Mouse (Mus musculus) heart, postnatal 0 days (tissue): Measurements from ENCODE around the gene Bpifb6. TPM values are rescaled to one million over a fixed set of nuclear protein-coding genes. Genes with fewer than 3 reads are reported as not detected.
A peak's percentile ranks its signal among the peaks of the same experiment; 100 is the strongest.

Experiments
- ATAC-seq: fragments of 200-750 bp; cut with Nextera tagmentation; 2 replicates; pipeline ENCODE4 v1.8.0; 2017; ENCODE audit warnings: low read depth, moderate number of reproducible peaks, moderate library complexity; ENCODE audit not compliant: insufficient read depth
- DNase-seq: peaks from one replicate; pipeline ENCODE4 v3.0.0-alpha.2; 2016; ENCODE audit warnings: low spot score
- H3K27ac ChIP-seq: fragments of 300-500 bp; sonication (generic); 2 replicates; pipeline ENCODE4 v1.5.1; 2014; ENCODE audit warnings: low read depth, mild to moderate bottlenecking
- H3K27me3 ChIP-seq: fragments of 300-500 bp; sonication (generic); 2 replicates; pipeline ENCODE4 v1.6.1; 2014; ENCODE audit warnings: low read length, mixed read lengths; ENCODE audit not compliant: control insufficient read depth, insufficient read depth
- H3K36me3 ChIP-seq: fragments of 300-500 bp; sonication (generic); replicated peaks from 2 replicates; pipeline ENCODE4 v1.6.1; 2014; ENCODE audit warnings: low read length, mixed read lengths; ENCODE audit not compliant: control insufficient read depth, insufficient read depth
- H3K4me1 ChIP-seq: fragments of 300-500 bp; sonication (generic); 2 replicates; pipeline ENCODE4 v1.6.1; 2014; ENCODE audit warnings: antibody characterized with exemption; ENCODE audit not compliant: control insufficient read depth, insufficient read depth
- H3K4me2 ChIP-seq: fragments of 300-500 bp; sonication (generic); 2 replicates; pipeline ENCODE4 v1.6.1; 2014; ENCODE audit warnings: low read depth, mild to moderate bottlenecking, low read length, moderate library complexity
- H3K4me3 ChIP-seq: fragments of 300-500 bp; sonication (generic); 2 replicates; pipeline ENCODE4 v1.5.1; 2014; ENCODE audit warnings: low read depth, low read length
- H3K9ac ChIP-seq: fragments of 300-500 bp; sonication (generic); replicated peaks from 2 replicates; pipeline ENCODE4 v1.6.1; 2014; ENCODE audit warnings: low read depth, low read length, mixed read lengths
- H3K9me3 ChIP-seq: fragments of 300-500 bp; sonication (generic); replicated peaks from 2 replicates; pipeline ENCODE4 v1.6.1; 2016; ENCODE audit warnings: low read length; ENCODE audit not compliant: control insufficient read depth
- CTCF ChIP-seq: IDR thresholded peaks from 2 replicates; pipeline ENCODE4 v1.5.1; 2016; ENCODE audit warnings: antibody characterized with exemption, control low read depth, low read depth
- EP300 ChIP-seq: IDR thresholded peaks from 2 replicates; pipeline ENCODE4 v1.6.1; 2016; ENCODE audit warnings: antibody characterized with exemption, low read depth
- WGBS: fragments of 180-500 bp; shearing (Covaris S2); extraction: QIAGEN DNeasy Blood & Tissue Kit; methylation state at CpG from one replicate; pipeline ENCODE4 v1.1.7; 2014; 5-methylcytosine and 5-hydroxymethylcytosine counted together
- polyA plus RNA-seq: library from polyadenylated mRNA; unstranded; fragments of >200 nt; fragmentation: Nextera tagmentation; extraction: Ambion mirVana; gene quantifications from 2 replicates; pipeline ENCODE4 v1.2.1, GENCODE M21; 2015
- total RNA-seq: library from RNA; depleted of rRNA; stranded (reverse); fragments of >200 nt; gene quantifications from 2 replicates; pipeline ENCODE4 v1.2.3, GENCODE M21; 2014; ENCODE audit warnings: low replicate concordance; rRNA removed

Gene Bpifb6
- not detected in 2 replicates for total RNA-seq
- not detected in 2 replicates for polyA plus RNA-seq

GRCm38 (mm10) chr2:153900088-153900487 lies at the start of gene Bpifb6:
Bpifb6 (plus strand) TSS chr2:153900388.
- Histone ChIP-seq H3K27me3 (no peaks in the 10 kb centered on the region), H3K27ac (no peak within 1 kb of the TSS), H3K4me2 (no peak within 1 kb of the TSS), H3K9ac (no peak within 1 kb of the TSS), H3K9me3 (no peaks in the 10 kb centered on the region), H3K4me3 (no peak within 1 kb of the TSS), H3K4me1 (no peaks in the 10 kb centered on the region), H3K36me3 (no peaks in the 10 kb centered on the region)
- no peak for DNase-seq
- no peak for TF ChIP-seq EP300
- no peak for TF ChIP-seq CTCF
- ATAC-seq = no peak
- 56% methylated on average over 4 of the region's 4 CpGs for WGBS

GRCm38 (mm10) chr2:153851030-153851360 lies 49.2 kb upstream of the Bpifb6 start:
- no peak overlapping the region for H3K4me3 ChIP-seq
- whole genome bisulfite sequencing = 34% methylated on average over 4 of the region's 4 CpGs
- H3K36me3 ChIP-seq = no peaks in the 10 kb centered on the region
- TF ChIP-seq EP300 (no peak), CTCF (peak; percentile 58)
- H3K4me2 ChIP-seq = no peak overlapping the region
- DNase-seq (peak; percentile 7), ATAC-seq (no peak)
- H3K27ac ChIP-seq = no peak overlapping the region
- H3K9me3 ChIP-seq = no peaks in the 10 kb centered on the region
- H3K27me3 ChIP-seq = 0 out of 2 replicates have a peak, but pooled peaks cover 2% of the 10 kb centered on the region
- no peak overlapping the region for H3K9ac ChIP-seq
- H3K4me1 ChIP-seq = no peaks in the 10 kb centered on the region

GRCm38 (mm10) chr2:153853544-153853943 lies 46.6 kb upstream of the Bpifb6 start:
- Histone ChIP-seq H3K4me2 (no peak overlapping the region), H3K9ac (no peak overlapping the region), H3K9me3 (no peaks in the 10 kb centered on the region), H3K4me1 (no peaks in the 10 kb centered on the region), H3K4me3 (no peak overlapping the region), H3K27me3 (0 out of 2 replicates have a peak, but pooled peaks cover 2% of the 10 kb centered on the region), H3K36me3 (no peaks in the 10 kb centered on the region), H3K27ac (no peak overlapping the region)
- no peak for ATAC-seq
- TF ChIP-seq EP300 (no peak), CTCF (no peak)
- DNase-seq = no peak
- WGBS = 14% methylated on average over 4 of the region's 5 CpGs

GRCm38 (mm10) chr2:153859581-153859980 lies 40.6 kb upstream of the Bpifb6 start:
- Histone ChIP-seq H3K4me3 (no peak overlapping the region), H3K27ac (no peak overlapping the region), H3K27me3 (no peaks in the 10 kb centered on the region), H3K9me3 (no peaks in the 10 kb centered on the region), H3K36me3 (no peaks in the 10 kb centered on the region), H3K4me2 (no peak overlapping the region), H3K4me1 (no peaks in the 10 kb centered on the region), H3K9ac (no peak overlapping the region)
- TF ChIP-seq EP300 = no peak
- TF ChIP-seq CTCF = no peak
- WGBS = 71% methylated on average over 2 of the region's 2 CpGs
- ATAC-seq = no peak
- no peak for DNase-seq

GRCm38 (mm10) chr2:153860315-153860714 lies 39.9 kb upstream of the Bpifb6 start:
- TF ChIP-seq EP300 (no peak), CTCF (no peak)
- Histone ChIP-seq H3K4me2 (no peak overlapping the region), H3K4me1 (no peaks in the 10 kb centered on the region), H3K27me3 (no peaks in the 10 kb centered on the region), H3K9me3 (no peaks in the 10 kb centered on the region), H3K36me3 (no peaks in the 10 kb centered on the region), H3K4me3 (no peak overlapping the region), H3K9ac (no peak overlapping the region), H3K27ac (no peak overlapping the region)
- no peak for ATAC-seq
- no peak for DNase-seq
- 84% methylated on average over 11 of the region's 11 CpGs for WGBS

- WGBS = 27% methylated on average over 3 of the region's 3 CpGs
- no peaks in the 10 kb centered on the region for H3K9me3 ChIP-seq
Measured at GRCm38 (mm10) chr2:153860715-153861114, 39.5 kb upstream of the Bpifb6 start.

More at GRCm38 (mm10) chr2:153860715-153861114, 39.5 kb upstream of the Bpifb6 start:
- Histone ChIP-seq H3K4me1 (no peaks in the 10 kb centered on the region), H3K27me3 (no peaks in the 10 kb centered on the region), H3K4me2 (no peak overlapping the region), H3K9ac (no peak overlapping the region), H3K36me3 (no peaks in the 10 kb centered on the region), H3K27ac (no peak overlapping the region), H3K4me3 (no peak overlapping the region)
- no peak for TF ChIP-seq CTCF
- no peak for TF ChIP-seq EP300
- DNase-seq = no peak
- ATAC-seq = no peak
